Mouse (Mus musculus) stomach, postnatal 0 days (tissue): ENCODE results near the gene Gpatch2l.

ENCODE experiments used
- CTCF ChIP-seq: IDR thresholded peaks from 2 replicates; pipeline ENCODE4 v1.5.1; 2016; ENCODE audit warnings: antibody characterized with exemption, low read depth, mild to moderate bottlenecking, moderate library complexity
- EP300 ChIP-seq: optimal IDR thresholded peaks from 2 replicates; pipeline ENCODE3; 2016; ENCODE audit warnings: antibody characterized with exemption

DNA sequence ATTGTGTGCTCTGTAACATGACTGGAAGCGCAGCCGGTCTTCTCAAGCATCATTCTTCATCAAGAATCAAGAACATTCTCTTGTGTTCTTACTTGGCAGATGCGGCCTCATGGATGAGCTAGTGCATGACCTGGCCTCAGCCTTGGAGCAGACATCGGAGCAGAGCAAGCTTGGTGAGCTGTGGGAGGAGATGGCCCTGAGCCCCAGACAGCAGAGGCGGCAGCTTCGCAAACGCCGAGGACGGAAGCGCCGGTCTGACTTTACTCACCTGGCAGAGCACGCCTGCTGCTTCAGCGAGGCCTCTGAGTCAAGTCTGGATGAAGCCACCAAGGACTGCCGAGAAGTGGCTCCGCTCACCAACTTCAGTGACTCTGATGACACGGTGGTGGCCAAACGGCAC lies 2.3 kb downstream of the Gpatch2l start:
- TF ChIP-seq CTCF, result no peak
- no peak for TF ChIP-seq EP300
